Comparison of ENCODE assay signal across 18 mouse cellular contexts in genomic region chr10:107859220-107859619, GRCm38 (mm10). TPM values are rescaled to one million over a fixed set of nuclear protein-coding genes. Genes with fewer than 3 reads are reported as not detected.
"Had no signal": no experiment of that assay in that cellular context is flagged by ENCODE, and none has a peak within 500 bp of the region (broad histone marks: within the 10 kb centered on the region; RNA-seq: fewer than 3 reads in every experiment).

No protein-coding gene starts in this region.

- H3K27ac ChIP-seq: embryonic facial prominence, embryonic 10.5 days; embryonic facial prominence, embryonic 12.5 days; embryonic facial prominence, embryonic 13.5 days; embryonic facial prominence, embryonic 15.5 days; forebrain, embryonic 10.5 days; forebrain, embryonic 12.5 days; forebrain, embryonic 13.5 days; heart, adult 2 months had no signal

- H3K9me3 ChIP-seq: embryonic facial prominence, embryonic 10.5 days; embryonic facial prominence, embryonic 12.5 days; embryonic facial prominence, embryonic 13.5 days; embryonic facial prominence, embryonic 15.5 days; forebrain, embryonic 10.5 days; forebrain, embryonic 12.5 days; forebrain, embryonic 13.5 days; forebrain, embryonic 15.5 days had no signal

- DNase-seq: cerebellum, adult 9-11 months; gastrocnemius, postnatal 10 days; gastrocnemius, postnatal 14 days; gastrocnemius, postnatal 36 days; heart, adult 11 months had no signal

- H3K9ac ChIP-seq: embryonic facial prominence, embryonic 12.5 days; embryonic facial prominence, embryonic 13.5 days; embryonic facial prominence, embryonic 15.5 days; forebrain, embryonic 12.5 days; forebrain, embryonic 13.5 days; forebrain, embryonic 15.5 days; forebrain, postnatal 0 days had no signal

- H3K4me2 ChIP-seq: embryonic facial prominence, embryonic 12.5 days; embryonic facial prominence, embryonic 13.5 days; embryonic facial prominence, embryonic 15.5 days; forebrain, embryonic 12.5 days; forebrain, embryonic 13.5 days; forebrain, embryonic 15.5 days had no signal

- H3K4me3 ChIP-seq: embryonic facial prominence, embryonic 10.5 days; embryonic facial prominence, embryonic 12.5 days; embryonic facial prominence, embryonic 13.5 days; embryonic facial prominence, embryonic 15.5 days; erythroblast, embryonic 14.5 days; forebrain, embryonic 10.5 days; forebrain, embryonic 12.5 days; forebrain, embryonic 13.5 days; forebrain, embryonic 15.5 days; heart, adult 2 months had no signal

- H3K36me3 ChIP-seq: embryonic facial prominence, embryonic 10.5 days; embryonic facial prominence, embryonic 12.5 days; embryonic facial prominence, embryonic 13.5 days; embryonic facial prominence, embryonic 15.5 days; forebrain, embryonic 10.5 days; forebrain, embryonic 12.5 days; forebrain, embryonic 15.5 days had no signal

- H3K27me3 ChIP-seq: embryonic facial prominence, embryonic 12.5 days; embryonic facial prominence, embryonic 13.5 days; embryonic facial prominence, embryonic 15.5 days; forebrain, embryonic 12.5 days; forebrain, embryonic 13.5 days; forebrain, embryonic 15.5 days had no signal

- H3K4me1 ChIP-seq: embryonic facial prominence, embryonic 10.5 days; embryonic facial prominence, embryonic 12.5 days; embryonic facial prominence, embryonic 13.5 days; embryonic facial prominence, embryonic 15.5 days; forebrain, embryonic 10.5 days; forebrain, embryonic 12.5 days; forebrain, embryonic 13.5 days; forebrain, embryonic 15.5 days had no signal

RNA-seq across cellular contexts. Expression of gene Otogl, which starts 52.7 kb away (rescaled TPM):
- total RNA-seq: gastrocnemius, postnatal 25 days; gastrocnemius, postnatal 36 days had no signal
- polyA plus RNA-seq: erythroblast, embryonic 14.5 days; forebrain, embryonic 10.5 days; forebrain, embryonic 11.5 days; forebrain, embryonic 12.5 days; forebrain, embryonic 13.5 days had no signal
